Mouse (Mus musculus) fibroblast of lung, adult 2 months (primary cell): Measurements from ENCODE around the gene Bcl2.
"Not testable (repeated sequence)": the region's sequence is repeated elsewhere in the genome, so short reads cannot be mapped to it uniquely, and the experiment has no call there.

Experiments used
- DNase-seq: peaks from one replicate; pipeline ENCODE4 v3.0.0-alpha.2; 2011; ENCODE audit warnings: low read depth

Gene Bcl2

GRCm38 (mm10) chr1:106713621-106714529 lies at the start of gene Bcl2:
Gene Bcl2 (minus strand): TSS chr1:106714274.
- no peak for DNase-seq

GRCm38 (mm10) chr1:106760750-106761149 lies 46.7 kb upstream of the Bcl2 start:
- no peak for DNase-seq

- peak; percentile 96 for DNase-seq
These were observed 45.7 kb upstream of the Bcl2 start, which contains the start of gene Kdsr for GRCm38 (mm10) chr1:106759572-106760435. Gene Kdsr (minus strand): TSS chr1:106759727.

GRCm38 (mm10) chr1:106758734-106759571 lies 44.9 kb upstream of the Bcl2 start:
- peak; percentile 51 for DNase-seq

GRCm38 (mm10) chr1:106756633-106757032 lies 42.6 kb upstream of the Bcl2 start:
- no peak for DNase-seq

- no peak for DNase-seq
These were observed 37.9 kb upstream of the Bcl2 start for GRCm38 (mm10) chr1:106752013-106752412.

- DNase-seq: no peak
These were observed 36.6 kb upstream of the Bcl2 start for GRCm38 (mm10) chr1:106750656-106751055.

GRCm38 (mm10) chr1:106748555-106749315 lies 34.7 kb upstream of the Bcl2 start:
- no peak for DNase-seq

GRCm38 (mm10) chr1:106742980-106743379 lies 28.9 kb upstream of the Bcl2 start:
- no peak for DNase-seq

GRCm38 (mm10) chr1:106740735-106741134 lies 26.7 kb upstream of the Bcl2 start:
- no peak for DNase-seq

- DNase-seq: no peak
These were observed 25.7 kb upstream of the Bcl2 start for GRCm38 (mm10) chr1:106739810-106740209.

GRCm38 (mm10) chr1:106738092-106738491 lies 24.0 kb upstream of the Bcl2 start:
- no peak for DNase-seq

GRCm38 (mm10) chr1:106736211-106736610 lies 22.1 kb upstream of the Bcl2 start:
- no peak for DNase-seq

GRCm38 (mm10) chr1:106735586-106735985 lies 21.5 kb upstream of the Bcl2 start:
- DNase-seq: no peak

- DNase-seq: no peak
These were observed 8.0 kb upstream of the Bcl2 start for GRCm38 (mm10) chr1:106722061-106722460.

- DNase-seq: not testable (repeated sequence)
These were observed 3.7 kb upstream of the Bcl2 start for GRCm38 (mm10) chr1:106717736-106718135.

- DNase-seq: peak; percentile 44
These were observed 3.1 kb upstream of the Bcl2 start for GRCm38 (mm10) chr1:106717071-106717601.

GRCm38 (mm10) chr1:106716141-106716540 lies 2.1 kb upstream of the Bcl2 start:
- DNase-seq: no peak

- no peak for DNase-seq
These were observed 1.3 kb upstream of the Bcl2 start for GRCm38 (mm10) chr1:106715111-106716083.
